Mouse (Mus musculus): ENCODE data around the gene Hps4.

DNA sequence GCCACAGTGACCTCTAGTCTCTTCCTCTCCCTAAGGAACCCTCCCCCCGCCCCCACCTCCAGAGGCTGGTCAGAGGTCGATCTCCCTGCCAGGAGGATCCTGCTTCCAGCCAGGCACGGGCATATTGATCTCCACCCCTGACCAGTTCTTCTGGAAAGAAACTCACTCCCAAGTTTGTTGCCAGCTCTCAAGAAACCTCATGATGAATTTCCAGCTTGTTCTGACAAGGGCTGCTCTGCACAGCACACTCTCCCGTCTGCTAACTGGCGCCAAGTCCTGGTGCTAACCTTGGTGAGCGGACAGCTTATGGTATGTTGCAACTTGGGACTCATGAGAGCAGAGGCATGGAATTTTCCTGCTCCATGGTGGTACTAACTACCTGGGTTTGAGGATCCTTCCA, 35.8 kb downstream of the Hps4 start:
- TF ChIP-seq EP300 (optimal IDR thresholded peaks at IDR 0.05) (no peak), CTCF (IDR thresholded peaks at IDR 0.05; ENCODE audit: low read depth) (no peak)

Data from stomach, postnatal 0 days (tissue).